Mouse (Mus musculus) neural tube, embryonic 14.5 days (tissue): ENCODE measurements at regions not wholly inside any gene's neighbourhood (a gene's known extent, or its start where the extent isn't known, plus 50 kb on each side); places are given as distances from the start of the nearest gene placed in this dataset.

Experiments used
- ATAC-seq: fragments of 200-750 bp; cut with Nextera tagmentation; 2 replicates; pipeline ENCODE4 v1.8.0; 2017; ENCODE audit warnings: low read depth, mild to moderate bottlenecking, moderate TSS enrichment, moderate library complexity
- H3K27ac ChIP-seq: fragments of 300-500 bp; sonication (generic); 2 replicates; pipeline ENCODE4 v1.5.1; 2014; ENCODE audit warnings: low read depth, mild to moderate bottlenecking, control low read depth, low read length, moderate library complexity, mixed read lengths
- H3K27me3 ChIP-seq: fragments of 300-500 bp; sonication (generic); 2 replicates; pipeline ENCODE4 v1.6.1; 2014; ENCODE audit warnings: low read length; ENCODE audit not compliant: control insufficient read depth, insufficient read depth
- H3K36me3 ChIP-seq: fragments of 300-500 bp; sonication (generic); 2 replicates; pipeline ENCODE4 v1.6.1; 2014; ENCODE audit warnings: low read length, mixed read lengths; ENCODE audit not compliant: control insufficient read depth, insufficient read depth
- H3K4me1 ChIP-seq: fragments of 300-500 bp; sonication (generic); 2 replicates; pipeline ENCODE4 v1.6.1; 2014; ENCODE audit warnings: low read length; ENCODE audit not compliant: control insufficient read depth, insufficient read depth
- H3K4me2 ChIP-seq: fragments of 300-500 bp; sonication (generic); 2 replicates; pipeline ENCODE4 v1.6.1; 2014; ENCODE audit warnings: mild to moderate bottlenecking, low read depth, low read length, control low read depth
- H3K4me3 ChIP-seq: fragments of 300-500 bp; sonication (generic); 2 replicates; pipeline ENCODE4 v1.5.1; 2014; ENCODE audit warnings: low read depth, low read length, control low read depth, mixed read lengths
- H3K9ac ChIP-seq: fragments of 300-500 bp; sonication (generic); replicated peaks from 2 replicates; pipeline ENCODE4 v1.6.1; 2014; ENCODE audit warnings: low read depth, mild to moderate bottlenecking, control low read depth, low read length, mixed read lengths
- H3K9me3 ChIP-seq: fragments of 300-500 bp; sonication (generic); 2 replicates; pipeline ENCODE4 v1.6.1; 2016; ENCODE audit warnings: low read length; ENCODE audit not compliant: control insufficient read depth
- whole genome bisulfite sequencing: fragments of 180-500 bp; shearing (Covaris S2); extraction: QIAGEN DNeasy Blood & Tissue Kit; methylation state at CpG from one replicate; pipeline ENCODE4 v1.1.7; 2014; 5-methylcytosine and 5-hydroxymethylcytosine counted together

DNA sequence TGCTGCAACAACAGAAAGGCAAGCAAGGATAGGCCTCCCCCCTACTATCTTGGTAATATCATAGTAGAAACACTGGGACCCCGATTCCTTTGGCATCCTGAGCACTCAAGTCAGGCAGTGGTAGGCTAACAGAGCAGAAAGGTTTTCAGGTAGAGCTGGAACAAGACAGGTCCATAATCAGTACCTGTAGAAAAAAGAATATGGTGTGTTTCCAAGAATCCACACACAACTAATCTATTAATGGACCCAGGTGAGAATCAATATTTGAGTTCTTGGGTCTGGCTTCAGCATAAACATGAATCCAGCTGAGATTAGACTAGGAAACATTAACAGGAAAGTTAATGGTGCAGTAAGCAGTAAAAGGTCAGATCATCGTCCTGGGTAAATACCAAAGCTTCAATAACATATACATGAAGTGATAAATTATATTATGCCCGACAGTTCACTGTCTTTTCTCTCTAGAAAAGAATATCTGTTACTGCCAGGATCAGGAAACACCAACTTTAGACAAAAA, 376.2 kb upstream of the Ddi1 start:
- 69% methylated on average over 3 of the region's 3 CpGs for WGBS

DNA sequence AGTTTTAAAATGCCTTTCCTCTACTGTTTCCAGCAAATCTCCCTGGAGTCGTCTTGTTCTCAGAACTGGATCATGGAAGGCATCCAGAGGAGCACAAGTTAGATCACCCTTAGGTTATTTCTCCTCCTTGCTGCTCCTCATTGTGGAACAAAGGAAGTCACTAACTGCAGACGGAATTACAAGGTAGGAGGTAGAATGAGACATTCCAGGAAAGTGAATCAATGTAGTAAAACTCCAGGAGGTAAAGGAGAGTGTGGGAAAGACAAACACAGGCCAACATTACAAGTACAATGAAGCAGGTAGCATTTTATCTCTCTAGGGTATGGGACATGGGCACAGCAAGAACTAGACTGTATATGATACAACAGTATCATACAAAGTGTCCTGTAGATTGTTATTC, 375.7 kb upstream of the Ddi1 start:
- no peak overlapping the region for H3K27ac ChIP-seq
- no peak overlapping the region for H3K4me2 ChIP-seq
- no peak overlapping the region for H3K4me3 ChIP-seq
- H3K4me1 ChIP-seq: no peaks in the 10 kb centered on the region
- no peaks in the 10 kb centered on the region for H3K27me3 ChIP-seq
- ATAC-seq: no peak
- no peak overlapping the region for H3K9ac ChIP-seq
- H3K36me3 ChIP-seq: no peaks in the 10 kb centered on the region
- 36% methylated on average over 2 of the region's 2 CpGs for WGBS
- H3K9me3 ChIP-seq: no peaks in the 10 kb centered on the region

More for the DNA sequence above, 376.2 kb upstream of the Ddi1 start:
- no peak for ATAC-seq
- H3K4me3 ChIP-seq: no peak overlapping the region
- no peak overlapping the region for H3K4me2 ChIP-seq
- no peak overlapping the region for H3K27ac ChIP-seq
- H3K9me3 ChIP-seq: no peaks in the 10 kb centered on the region
- H3K36me3 ChIP-seq: no peaks in the 10 kb centered on the region
- H3K4me1 ChIP-seq: no peaks in the 10 kb centered on the region
- no peak overlapping the region for H3K9ac ChIP-seq
- H3K27me3 ChIP-seq: no peaks in the 10 kb centered on the region

DNA sequence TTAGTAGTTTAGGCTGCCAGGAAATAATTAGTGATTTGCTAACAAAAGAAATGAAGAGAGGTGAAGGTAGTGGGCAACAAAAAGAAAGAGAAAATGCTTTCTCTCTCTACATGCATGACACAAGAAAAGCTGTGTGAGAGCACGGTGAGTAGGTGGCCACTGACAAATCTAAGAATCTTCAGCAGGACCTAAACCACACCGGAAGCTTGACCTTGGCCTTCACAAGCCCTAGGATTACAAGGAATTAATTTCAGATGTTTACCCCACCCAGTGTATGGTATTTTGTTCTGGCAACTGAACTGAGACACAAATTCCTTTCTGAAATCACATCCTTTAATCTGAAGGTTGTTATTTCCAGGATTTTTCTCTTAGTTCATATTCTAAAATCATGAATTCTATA, 347.5 kb upstream of the Ddi1 start:
- 93% methylated on average over 2 of the region's 2 CpGs for WGBS

GRCm38 (mm10) chr9:6609284-6609627, 339.6 kb upstream of the Ddi1 start:
- H3K9ac ChIP-seq: no peak overlapping the region
- H3K4me1 ChIP-seq: no peaks in the 10 kb centered on the region
- H3K27ac ChIP-seq: no peak overlapping the region
- 56% methylated on average over 1 of the region's 1 CpGs for WGBS
- H3K4me2 ChIP-seq: no peak overlapping the region
- no peaks in the 10 kb centered on the region for H3K27me3 ChIP-seq
- H3K4me3 ChIP-seq: no peak overlapping the region
- no peaks in the 10 kb centered on the region for H3K9me3 ChIP-seq
- no peaks in the 10 kb centered on the region for H3K36me3 ChIP-seq
- ATAC-seq: peak; percentile 62; the same call in 1 of the 2 replicates

More for the DNA sequence above, 347.5 kb upstream of the Ddi1 start:
- Histone ChIP-seq H3K9me3 (no peaks in the 10 kb centered on the region), H3K9ac (no peak overlapping the region), H3K4me1 (no peaks in the 10 kb centered on the region), H3K27ac (no peak overlapping the region), H3K36me3 (no peaks in the 10 kb centered on the region), H3K4me2 (no peak overlapping the region), H3K4me3 (no peak overlapping the region), H3K27me3 (no peaks in the 10 kb centered on the region)
- ATAC-seq: no peak

- H3K4me3 ChIP-seq: no peak overlapping the region
- WGBS: 56% methylated on average over 5 of the region's 5 CpGs
- no peak overlapping the region for H3K27ac ChIP-seq
- no peaks in the 10 kb centered on the region for H3K9me3 ChIP-seq
- no peaks in the 10 kb centered on the region for H3K4me1 ChIP-seq
- H3K4me2 ChIP-seq: no peak overlapping the region
- H3K27me3 ChIP-seq: no peaks in the 10 kb centered on the region
- peak; percentile 67 for ATAC-seq
- H3K9ac ChIP-seq: no peak overlapping the region
- H3K36me3 ChIP-seq: no peaks in the 10 kb centered on the region
Measured at GRCm38 (mm10) chr9:6608428-6609283, 339.0 kb upstream of the Ddi1 start.
